Mouse (Mus musculus): ENCODE measurements around the gene Golga2. TPM values are rescaled to one million over a fixed set of nuclear protein-coding genes. Genes with fewer than 3 reads are reported as not detected.

Golga2 gene
- polyA plus RNA-seq, 1 experiment from 2014 or later: 22.6 TPM

Small RNAs within 50 kb of the gene (microRNA-seq; reads per million reads assigned to microRNA genes)
- gene Gm23363 (ENCODE audit: insufficient number of aligned reads): not detected
- gene Mir199b (ENCODE audit: insufficient number of aligned reads): 334 reads per million, percentile 54 among the genes with 10 or more reads in this experiment

Other genes with a start within 250 kb of the Golga2 start
- gene Fam78a, start 202.5 kb upstream of the Golga2 start, polyA plus RNA-seq (2014; fragmentation: Nextera tagmentation; extraction: Ambion mirVana): 1.5 and 1.8 TPM in 2 replicates
- gene Plpp7, start 191.9 kb upstream of the Golga2 start, polyA plus RNA-seq (2014; fragmentation: Nextera tagmentation; extraction: Ambion mirVana): 5.7 and 7.3 TPM in 2 replicates
- gene Prrc2b, start 136.3 kb upstream of the Golga2 start, polyA plus RNA-seq (2014; fragmentation: Nextera tagmentation; extraction: Ambion mirVana): 98.0 and 102 TPM in 2 replicates
- 26.3 and 33.3 TPM in 2 replicates for gene Pomt1, start 50.8 kb upstream of the Golga2 start, polyA plus RNA-seq (2014; fragmentation: Nextera tagmentation; extraction: Ambion mirVana)
- gene Uck1, start 27.2 kb upstream of the Golga2 start, polyA plus RNA-seq (2014; fragmentation: Nextera tagmentation; extraction: Ambion mirVana): 78.4 and 89.0 TPM in 2 replicates
- 345 and 373 TPM in 2 replicates for gene Swi5, start 691 bp downstream of the Golga2 start, polyA plus RNA-seq (2014; fragmentation: Nextera tagmentation; extraction: Ambion mirVana)
- gene Ciz1, start 64.9 kb downstream of the Golga2 start, polyA plus RNA-seq (2014; fragmentation: Nextera tagmentation; extraction: Ambion mirVana): 62.6 and 69.0 TPM in 2 replicates
- 12.4 and 12.8 TPM in 2 replicates for gene Dnm1, start 66.0 kb downstream of the Golga2 start, polyA plus RNA-seq (2014; fragmentation: Nextera tagmentation; extraction: Ambion mirVana)
- 37.7 and 45.4 TPM in 2 replicates for gene 1110008P14Rik, start 94.6 kb downstream of the Golga2 start, polyA plus RNA-seq (2014; fragmentation: Nextera tagmentation; extraction: Ambion mirVana)
- gene Lcn2, start 100.9 kb downstream of the Golga2 start, polyA plus RNA-seq (2014; fragmentation: Nextera tagmentation; extraction: Ambion mirVana): 0.28 TPM in 1 of 2 replicates, not detected in the other
- 28.0 and 29.4 TPM in 2 replicates for gene Ptges2, start 108.5 kb downstream of the Golga2 start, polyA plus RNA-seq (2014; fragmentation: Nextera tagmentation; extraction: Ambion mirVana)
- gene Naif1, start 163.1 kb downstream of the Golga2 start, polyA plus RNA-seq (2014; fragmentation: Nextera tagmentation; extraction: Ambion mirVana): 6.6 and 7.1 TPM in 2 replicates
- 25.9 and 26.6 TPM in 2 replicates for gene Slc25a25, start 164.1 kb downstream of the Golga2 start, polyA plus RNA-seq (2014; fragmentation: Nextera tagmentation; extraction: Ambion mirVana)
- gene Fam102a, start 247.9 kb downstream of the Golga2 start, polyA plus RNA-seq (2014; fragmentation: Nextera tagmentation; extraction: Ambion mirVana): 10.4 and 10.6 TPM in 2 replicates

Measured in forebrain, embryonic 11.5 days (tissue).